Mouse (Mus musculus): ENCODE data around the gene Frem1. TPM values are rescaled to one million over a fixed set of nuclear protein-coding genes. Genes with fewer than 3 reads are reported as not detected.

The Frem1 gene
- polyA plus RNA-seq, 1 experiment from 2014 or later: 18.2 TPM

DNA sequence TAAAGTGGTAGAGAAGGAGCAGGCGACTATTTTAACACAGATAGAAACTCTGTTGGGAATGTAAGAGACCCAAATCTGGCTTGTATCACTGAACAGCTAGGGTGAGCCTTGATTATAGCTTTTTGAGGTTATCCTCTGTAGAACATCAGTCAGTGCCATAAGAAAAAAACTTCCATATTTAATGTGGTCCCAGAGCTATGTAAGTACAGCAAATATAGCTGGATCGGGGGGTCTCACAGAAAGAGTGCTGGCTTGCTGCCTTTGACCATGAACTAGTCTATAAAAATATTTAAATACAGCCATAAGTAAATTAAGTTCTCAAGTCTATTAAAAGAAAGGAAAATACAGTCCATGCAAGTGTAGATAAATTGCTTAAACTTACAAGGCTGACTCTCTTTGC lies 171.9 kb downstream of the Frem1 start:
- H3K4me3 ChIP-seq (ENCODE audit: low read depth, low read length): no peak overlapping the region
- no peaks in the 10 kb centered on the region for H3K36me3 ChIP-seq (ENCODE audit: control insufficient read depth, insufficient read depth, low read length)

DNA sequence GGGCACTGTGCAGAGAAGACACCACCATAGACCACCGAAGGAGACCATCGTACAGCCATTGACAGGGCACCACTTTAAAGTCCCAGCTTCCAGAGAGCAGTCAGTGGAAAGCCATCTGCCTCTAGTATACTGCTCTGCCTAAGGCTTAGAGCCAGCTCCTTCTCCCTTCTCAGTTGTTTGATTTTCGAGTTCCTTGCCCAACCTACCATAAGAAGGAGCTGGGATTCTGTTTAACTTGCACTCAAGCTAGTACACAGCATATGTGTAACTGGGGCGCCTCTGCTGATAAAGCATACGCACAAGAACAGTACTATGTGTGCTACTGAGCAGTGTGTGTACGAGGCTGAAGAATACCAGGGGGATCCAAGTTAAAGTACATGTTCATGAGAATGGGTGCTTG lies 173.0 kb downstream of the Frem1 start:
- Histone ChIP-seq H3K27me3 (replicated peaks; ENCODE audit: control insufficient read depth, insufficient read depth, low read length) (no peaks in the 10 kb centered on the region), H3K36me3 (ENCODE audit: control insufficient read depth, insufficient read depth, low read length) (no peaks in the 10 kb centered on the region), H3K27ac (ENCODE audit: low read depth) (no peak overlapping the region), H3K4me3 (ENCODE audit: low read depth, low read length) (no peak overlapping the region), H3K9ac (ENCODE audit: low read length) (no peak overlapping the region), H3K4me1 (replicated peaks; ENCODE audit: control insufficient read depth, insufficient read depth, low read length) (no peaks in the 10 kb centered on the region), H3K4me2 (ENCODE audit: low read length) (no peak overlapping the region), H3K9me3 (ENCODE audit: control insufficient read depth, low read length) (no peaks in the 10 kb centered on the region)
- 82% methylated on average over 6 of the region's 6 CpGs for WGBS
- DNase-seq (ENCODE audit: low spot score) (no peak), ATAC-seq (replicated peaks; ENCODE audit: low FRiP score, low TSS enrichment, low read depth) (no peak)

More for the DNA sequence above, 171.9 kb downstream of the Frem1 start:
- no peaks in the 10 kb centered on the region for H3K9me3 ChIP-seq (ENCODE audit: control insufficient read depth, low read length)
- H3K4me2 ChIP-seq (ENCODE audit: low read length): no peak overlapping the region
- ATAC-seq (replicated peaks; ENCODE audit: low FRiP score, low TSS enrichment, low read depth) (0 out of 2 replicates have a peak, but pooled peaks have one; percentile 40), DNase-seq (ENCODE audit: low spot score) (no peak)
- no peak overlapping the region for H3K27ac ChIP-seq (ENCODE audit: low read depth)
- no peak overlapping the region for H3K9ac ChIP-seq (ENCODE audit: low read length)
- 69% methylated on average over 2 of the region's 2 CpGs for WGBS
- no peaks in the 10 kb centered on the region for H3K4me1 ChIP-seq (replicated peaks; ENCODE audit: control insufficient read depth, insufficient read depth, low read length)
- H3K27me3 ChIP-seq (replicated peaks; ENCODE audit: control insufficient read depth, insufficient read depth, low read length): no peaks in the 10 kb centered on the region

DNA sequence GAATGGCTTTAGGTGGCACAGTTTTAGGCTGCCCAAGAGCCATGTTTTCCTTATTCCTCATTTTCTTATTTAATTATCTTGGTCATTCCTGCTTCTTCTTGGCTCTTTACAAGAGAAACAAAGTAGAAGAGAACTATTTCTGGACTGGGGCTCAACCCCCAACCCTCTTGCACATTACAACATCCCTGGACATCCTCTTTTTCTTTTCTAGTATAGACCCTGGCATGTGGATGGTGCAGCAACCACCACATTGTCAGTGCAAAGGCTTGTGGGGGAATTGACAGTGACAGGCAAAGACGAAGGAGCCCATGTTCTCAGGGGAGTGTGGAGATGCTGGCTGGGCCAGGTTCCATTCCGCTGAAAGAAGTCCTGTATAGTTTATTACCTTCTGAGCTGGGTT lies 175.5 kb downstream of the Frem1 start:
- H3K27ac ChIP-seq (ENCODE audit: low read depth): no peak overlapping the region
- H3K36me3 ChIP-seq (ENCODE audit: control insufficient read depth, insufficient read depth, low read length): no peaks in the 10 kb centered on the region
- no peak for ATAC-seq (replicated peaks; ENCODE audit: low FRiP score, low TSS enrichment, low read depth)
- H3K9ac ChIP-seq (ENCODE audit: low read length): no peak overlapping the region
- peaks cover 7% of the 10 kb centered on the region for H3K4me1 ChIP-seq (replicated peaks; ENCODE audit: control insufficient read depth, insufficient read depth, low read length)
- no peak overlapping the region for H3K4me3 ChIP-seq (ENCODE audit: low read depth, low read length)
- H3K27me3 ChIP-seq (replicated peaks; ENCODE audit: control insufficient read depth, insufficient read depth, low read length): no peaks in the 10 kb centered on the region
- WGBS: 85% methylated on average over 2 of the region's 2 CpGs
- H3K4me2 ChIP-seq (ENCODE audit: low read length): no peak overlapping the region
- no peaks in the 10 kb centered on the region for H3K9me3 ChIP-seq (ENCODE audit: control insufficient read depth, low read length)
- DNase-seq (ENCODE audit: low spot score): no peak

DNA sequence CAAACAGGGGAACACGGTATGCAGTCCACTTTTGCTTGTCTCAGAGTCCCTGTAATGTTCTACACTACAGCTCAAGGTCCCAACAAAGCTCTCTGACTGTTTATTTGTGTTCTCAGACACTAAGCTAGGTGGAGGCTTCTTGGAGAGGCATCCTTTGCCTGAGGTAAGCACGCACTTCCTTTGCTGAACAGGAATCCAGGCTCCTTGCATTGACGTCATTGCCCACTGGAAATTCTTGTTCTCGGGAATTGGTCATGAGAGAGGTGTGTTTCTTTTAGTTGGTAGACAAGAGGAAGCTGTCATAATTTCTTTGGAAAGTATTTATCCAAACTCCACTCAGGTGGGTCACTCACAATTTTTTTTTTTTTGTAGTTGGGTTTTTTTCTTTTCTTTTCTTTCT lies 176.6 kb downstream of the Frem1 start:
- H3K4me3 ChIP-seq (ENCODE audit: low read depth, low read length): no peak overlapping the region
- WGBS: 58% methylated on average over 4 of the region's 4 CpGs
- DNase-seq (ENCODE audit: low spot score) (no peak), ATAC-seq (replicated peaks; ENCODE audit: low FRiP score, low TSS enrichment, low read depth) (no peak)
- H3K4me2 ChIP-seq (ENCODE audit: low read length): no peak overlapping the region
- no peak overlapping the region for H3K9ac ChIP-seq (ENCODE audit: low read length)
- no peaks in the 10 kb centered on the region for H3K36me3 ChIP-seq (ENCODE audit: control insufficient read depth, insufficient read depth, low read length)
- H3K27me3 ChIP-seq (replicated peaks; ENCODE audit: control insufficient read depth, insufficient read depth, low read length): no peaks in the 10 kb centered on the region
- H3K9me3 ChIP-seq (ENCODE audit: control insufficient read depth, low read length): no peaks in the 10 kb centered on the region
- H3K27ac ChIP-seq (ENCODE audit: low read depth): no peak overlapping the region
- H3K4me1 ChIP-seq (replicated peaks; ENCODE audit: control insufficient read depth, insufficient read depth, low read length): peaks cover 7% of the 10 kb centered on the region

DNA sequence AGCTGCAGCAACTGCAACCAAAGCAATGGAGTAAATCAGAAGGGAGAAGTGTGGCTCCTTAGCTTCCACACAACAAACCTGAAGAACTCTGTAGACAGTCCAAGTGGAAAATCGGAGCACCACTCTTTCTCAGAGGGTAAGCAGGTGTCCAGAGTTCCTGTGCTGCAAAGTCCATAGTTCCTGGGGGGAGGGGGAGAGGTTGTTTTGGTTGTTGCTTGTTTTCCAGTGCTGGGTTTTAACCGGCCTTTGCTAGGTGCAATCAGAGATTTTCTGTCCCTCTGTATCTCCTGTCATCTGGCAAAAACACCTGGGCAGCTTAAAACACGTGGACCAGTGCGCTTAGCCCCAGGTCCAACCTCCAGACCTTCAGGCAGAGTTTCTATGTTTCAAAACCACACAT lies 177.3 kb downstream of the Frem1 start:
- Histone ChIP-seq H3K4me3 (ENCODE audit: low read depth, low read length) (no peak overlapping the region), H3K4me2 (ENCODE audit: low read length) (no peak overlapping the region), H3K9ac (ENCODE audit: low read length) (no peak overlapping the region), H3K36me3 (ENCODE audit: control insufficient read depth, insufficient read depth, low read length) (no peaks in the 10 kb centered on the region), H3K27me3 (replicated peaks; ENCODE audit: control insufficient read depth, insufficient read depth, low read length) (no peaks in the 10 kb centered on the region), H3K27ac (ENCODE audit: low read depth) (no peak overlapping the region), H3K9me3 (ENCODE audit: control insufficient read depth, low read length) (no peaks in the 10 kb centered on the region), H3K4me1 (replicated peaks; ENCODE audit: control insufficient read depth, insufficient read depth, low read length) (peaks cover 7% of the 10 kb centered on the region)
- WGBS: 66% methylated on average over 4 of the region's 4 CpGs
- DNase-seq (ENCODE audit: low spot score) (no peak), ATAC-seq (replicated peaks; ENCODE audit: low FRiP score, low TSS enrichment, low read depth) (no peak)

DNA sequence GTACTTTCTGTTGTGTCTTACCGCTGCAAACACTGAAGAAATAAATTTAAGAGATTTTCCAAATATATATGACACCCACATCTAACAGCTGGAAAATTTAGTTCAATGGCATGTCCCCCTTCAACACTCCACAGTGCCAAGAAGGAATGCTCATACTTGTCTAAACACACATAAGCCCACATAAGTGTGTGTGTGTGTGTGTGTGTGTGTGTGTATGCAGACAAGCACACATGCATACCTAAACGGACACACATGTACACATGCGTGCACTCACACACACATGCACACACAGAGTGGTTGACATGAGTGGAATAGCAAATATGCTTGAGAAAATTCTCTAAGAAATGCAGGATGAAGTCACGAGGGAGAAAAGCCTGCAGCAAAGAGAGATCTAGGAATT lies 179.6 kb downstream of the Frem1 start:
- Histone ChIP-seq H3K4me2 (ENCODE audit: low read length) (no peak overlapping the region), H3K4me1 (replicated peaks; ENCODE audit: control insufficient read depth, insufficient read depth, low read length) (peaks cover 7% of the 10 kb centered on the region), H3K9me3 (ENCODE audit: control insufficient read depth, low read length) (no peaks in the 10 kb centered on the region), H3K27ac (ENCODE audit: low read depth) (no peak overlapping the region), H3K36me3 (ENCODE audit: control insufficient read depth, insufficient read depth, low read length) (no peaks in the 10 kb centered on the region), H3K27me3 (replicated peaks; ENCODE audit: control insufficient read depth, insufficient read depth, low read length) (no peaks in the 10 kb centered on the region), H3K4me3 (ENCODE audit: low read depth, low read length) (no peak overlapping the region), H3K9ac (ENCODE audit: low read length) (no peak overlapping the region)
- DNase-seq (ENCODE audit: low spot score) (no peak), ATAC-seq (replicated peaks; ENCODE audit: low FRiP score, low TSS enrichment, low read depth) (no peak)
- 52% methylated on average over 4 of the region's 4 CpGs for WGBS

DNA sequence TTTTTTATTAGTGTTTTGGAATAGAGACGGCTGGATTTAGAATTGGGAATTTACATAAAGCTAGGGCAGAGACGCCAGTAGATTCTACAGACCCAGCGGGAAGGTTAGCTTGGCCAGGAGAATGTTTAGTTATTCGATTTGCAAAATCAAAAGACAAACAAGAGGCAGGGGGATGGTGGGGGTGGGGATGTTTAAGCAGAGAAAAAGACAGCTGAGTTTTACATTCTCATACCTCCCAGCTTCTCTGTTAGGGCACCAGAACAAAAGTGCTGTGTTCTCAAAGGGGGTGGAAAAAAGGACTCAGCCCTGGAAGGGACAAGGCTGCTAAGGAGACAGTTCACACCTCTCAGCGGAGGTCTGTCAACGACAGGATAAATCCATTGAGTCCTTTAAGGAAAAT lies 180.0 kb downstream of the Frem1 start:
- no peaks in the 10 kb centered on the region for H3K9me3 ChIP-seq (ENCODE audit: control insufficient read depth, low read length)
- ATAC-seq (replicated peaks; ENCODE audit: low FRiP score, low TSS enrichment, low read depth): no peak

DNA sequence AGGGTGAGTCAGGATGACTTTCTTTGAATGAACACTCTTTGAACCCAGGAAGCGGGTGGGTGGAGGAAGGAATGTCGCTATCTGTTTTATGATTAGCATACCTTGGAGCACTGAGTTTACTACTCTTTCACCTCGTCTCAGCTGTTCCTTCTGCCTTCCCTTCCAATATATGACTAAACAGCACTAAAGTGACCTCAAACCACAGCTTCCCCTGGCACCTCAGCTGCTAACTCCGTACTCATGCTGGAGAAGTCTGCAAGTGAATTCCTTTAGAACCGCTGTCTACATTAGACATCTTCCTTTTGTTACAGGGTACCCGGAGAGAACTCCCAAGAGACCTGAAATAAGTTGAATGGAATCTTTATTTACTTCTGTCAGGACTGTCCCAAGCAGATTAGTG lies 181.2 kb downstream of the Frem1 start:
- Histone ChIP-seq H3K36me3 (ENCODE audit: control insufficient read depth, insufficient read depth, low read length) (no peaks in the 10 kb centered on the region), H3K4me3 (ENCODE audit: low read depth, low read length) (no peak overlapping the region), H3K27me3 (replicated peaks; ENCODE audit: control insufficient read depth, insufficient read depth, low read length) (no peaks in the 10 kb centered on the region), H3K4me2 (ENCODE audit: low read length) (no peak overlapping the region), H3K9me3 (ENCODE audit: control insufficient read depth, low read length) (no peaks in the 10 kb centered on the region), H3K27ac (ENCODE audit: low read depth) (no peak overlapping the region), H3K9ac (ENCODE audit: low read length) (no peak overlapping the region), H3K4me1 (replicated peaks; ENCODE audit: control insufficient read depth, insufficient read depth, low read length) (peaks cover 7% of the 10 kb centered on the region)
- ATAC-seq (replicated peaks; ENCODE audit: low FRiP score, low TSS enrichment, low read depth) (no peak), DNase-seq (ENCODE audit: low spot score) (no peak)
- WGBS: 62% methylated on average over 6 of the region's 6 CpGs

More for the DNA sequence above, 180.0 kb downstream of the Frem1 start:
- WGBS: 38% methylated on average over 6 of the region's 6 CpGs
- Histone ChIP-seq H3K36me3 (ENCODE audit: control insufficient read depth, insufficient read depth, low read length) (no peaks in the 10 kb centered on the region), H3K4me3 (ENCODE audit: low read depth, low read length) (no peak overlapping the region), H3K4me2 (ENCODE audit: low read length) (no peak overlapping the region), H3K9ac (ENCODE audit: low read length) (no peak overlapping the region), H3K27me3 (replicated peaks; ENCODE audit: control insufficient read depth, insufficient read depth, low read length) (no peaks in the 10 kb centered on the region), H3K4me1 (replicated peaks; ENCODE audit: control insufficient read depth, insufficient read depth, low read length) (peaks cover 7% of the 10 kb centered on the region), H3K27ac (ENCODE audit: low read depth) (no peak overlapping the region)
- DNase-seq (ENCODE audit: low spot score): no peak

DNA sequence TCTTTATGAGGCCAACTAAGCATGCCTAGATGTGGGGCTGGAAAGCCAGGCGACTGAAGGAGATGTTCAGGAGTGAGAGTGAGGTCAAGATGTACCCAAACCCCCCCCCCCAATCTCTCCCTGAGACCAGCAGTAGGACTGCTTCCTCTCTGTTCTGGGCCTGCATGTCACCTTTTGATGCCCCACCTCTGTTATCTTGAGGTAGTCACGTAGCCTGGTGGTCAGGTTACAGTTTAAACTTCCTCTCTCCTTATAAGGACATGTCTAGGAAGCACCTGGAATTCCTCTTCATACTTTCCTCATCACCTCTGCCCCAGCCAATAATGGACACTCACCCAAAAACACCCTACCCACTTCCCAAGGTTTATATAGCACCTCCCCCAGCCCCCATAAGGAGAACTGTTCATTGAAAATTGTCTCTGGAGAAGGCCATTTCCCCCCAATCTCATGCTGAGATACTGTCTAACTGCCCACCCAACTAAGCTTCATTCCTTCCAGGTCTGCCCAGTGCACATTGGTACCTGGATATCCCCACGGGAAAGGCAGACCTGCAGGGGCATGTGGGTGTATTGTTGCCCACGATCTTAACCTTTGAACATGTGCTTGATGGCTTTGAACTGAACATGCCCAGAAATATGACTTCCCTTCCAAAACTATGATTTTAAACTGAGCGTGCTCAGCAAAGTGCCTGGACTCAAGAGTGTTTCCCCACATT lies 184.3 kb downstream of the Frem1 start:
- no peaks in the 10 kb centered on the region for H3K27me3 ChIP-seq (replicated peaks; ENCODE audit: control insufficient read depth, insufficient read depth, low read length)
- H3K4me3 ChIP-seq (ENCODE audit: low read depth, low read length): no peak overlapping the region
- H3K9ac ChIP-seq (ENCODE audit: low read length): no peak overlapping the region
- H3K27ac ChIP-seq (ENCODE audit: low read depth): no peak overlapping the region
- no peaks in the 10 kb centered on the region for H3K36me3 ChIP-seq (ENCODE audit: control insufficient read depth, insufficient read depth, low read length)
- H3K9me3 ChIP-seq (ENCODE audit: control insufficient read depth, low read length): no peaks in the 10 kb centered on the region
- peaks cover 7% of the 10 kb centered on the region for H3K4me1 ChIP-seq (replicated peaks; ENCODE audit: control insufficient read depth, insufficient read depth, low read length)
- WGBS: 73% methylated on average over 5 of the region's 5 CpGs
- ATAC-seq (replicated peaks; ENCODE audit: low FRiP score, low TSS enrichment, low read depth): no peak
- no peak for DNase-seq (ENCODE audit: low spot score)
- H3K4me2 ChIP-seq (ENCODE audit: low read length): no peak overlapping the region

All from intestine, embryonic 14.5 days (tissue).